Mouse (Mus musculus): ENCODE measurements around the gene 5530401A14Rik.

GRCm38 (mm10) chr11:81847773-81848490, 12.5 kb upstream of the 5530401A14Rik start:
- TF ChIP-seq CTCF (conservative IDR thresholded peaks at IDR 0.05; ENCODE audit: insufficient read depth, insufficient read length, low read depth, low read length) (no peak), POLR2A (IDR thresholded peaks at IDR 0.05; ENCODE audit: low read depth, low read length) (no peak)
